10 mouse cellular contexts compared by ENCODE assay signal in genomic region chr5:14953587-14953986, GRCm38 (mm10). TPM values are rescaled to one million over a fixed set of nuclear protein-coding genes. Genes with fewer than 3 reads are reported as not detected.
DNase-seq lines count a peak whose midpoint lies in the region; ATAC-seq and TF ChIP-seq lines count a peak whose summit lies in the region.
"Not testable (repeated sequence)": the region's sequence is repeated elsewhere in the genome, so short reads cannot be mapped to it uniquely, and the experiment has no call there.
"Had no signal": no experiment of that assay in that cellular context is flagged by ENCODE, and none has a peak within 500 bp of the region (broad histone marks: within the 10 kb centered on the region; RNA-seq: fewer than 3 reads in every experiment).

No protein-coding gene starts in this region.

- H3K4me3 ChIP-seq in cortical plate, adult 2 months (ENCODE audit: insufficient read depth, low read length); heart, embryonic 16.5 days (ENCODE audit: low read length); midbrain, embryonic 14.5 days (replicated peaks; ENCODE audit: low read depth, low read length): not testable (repeated sequence)

- H3K4me1 ChIP-seq in cortical plate, adult 2 months (ENCODE audit: control insufficient read depth, insufficient read depth, low read length); heart, embryonic 16.5 days (ENCODE audit: control insufficient read depth, insufficient read depth, low read length); midbrain, embryonic 14.5 days (ENCODE audit: control insufficient read depth, insufficient read depth, low read length): not testable (repeated sequence)

- H3K27ac ChIP-seq in cortical plate, adult 2 months (ENCODE audit: insufficient read depth, low read length) = peak overlapping the region; percentile 46; the same call in 1 of the 2 replicates
- not testable (repeated sequence) for H3K27ac ChIP-seq in heart, embryonic 16.5 days (ENCODE audit: low read length); midbrain, embryonic 14.5 days (replicated peaks; ENCODE audit: low read depth, low read length)

- not testable (repeated sequence) for TF ChIP-seq CTCF in cortical plate, adult 2 months (IDR thresholded peaks at IDR 0.05; ENCODE audit: extremely low read depth, insufficient read depth, low read length)

- H3K9me3 ChIP-seq in heart, embryonic 16.5 days (replicated peaks; ENCODE audit: control insufficient read depth, low read length) = not testable (repeated sequence)
- peaks cover 27% of the 10 kb centered on the region for H3K9me3 ChIP-seq in midbrain, embryonic 14.5 days (ENCODE audit: control insufficient read depth, low read length)

- not testable (repeated sequence) for H3K4me2 ChIP-seq in heart, embryonic 16.5 days (ENCODE audit: low read depth, low read length); midbrain, embryonic 14.5 days (ENCODE audit: low read length)

- not testable (repeated sequence) for H3K27me3 ChIP-seq in heart, embryonic 16.5 days (ENCODE audit: control insufficient read depth, insufficient read depth, low read length); midbrain, embryonic 14.5 days (ENCODE audit: control insufficient read depth, insufficient read depth, low read length)

- DNase-seq in midbrain, embryonic 14.5 days = not testable (repeated sequence)

- H3K36me3 ChIP-seq in heart, embryonic 16.5 days (ENCODE audit: control insufficient read depth, insufficient read depth); midbrain, embryonic 14.5 days (ENCODE audit: control insufficient read depth, insufficient read depth, low read length): not testable (repeated sequence)

- not testable (repeated sequence) for H3K9ac ChIP-seq in heart, embryonic 16.5 days (ENCODE audit: low read length); midbrain, embryonic 14.5 days (replicated peaks; ENCODE audit: low read length)

- 0 out of 2 replicates have a peak, but pooled peaks have one; percentile 55 for ATAC-seq in heart, embryonic 16.5 days (replicated peaks; ENCODE audit: extremely low read depth, insufficient read depth, low FRiP score)
- ATAC-seq in midbrain, embryonic 14.5 days (ENCODE audit: low FRiP score, low TSS enrichment) = peak; percentile 59; the same call in 1 of the 2 replicates

- not testable (repeated sequence) for TF ChIP-seq POLR2A in cortical plate, adult 2 months (IDR thresholded peaks at IDR 0.05; ENCODE audit: extremely low read depth, insufficient read depth, low read length)

RNA-seq across cellular contexts. Expression of gene Speer4e, which starts 15.4 kb away (rescaled TPM):
- not detected in 2 replicates for polyA plus RNA-seq in cortical plate, adult 2 months (2012; rRNA removed)
- not detected in 2 replicates for polyA plus RNA-seq in heart, embryonic 16.5 days (2015; fragmentation: Nextera tagmentation; extraction: Ambion mirVana)
- not detected in 2 replicates for polyA plus RNA-seq in midbrain, embryonic 14.5 days (2014; fragmentation: Nextera tagmentation; extraction: Ambion mirVana)
- polyA plus RNA-seq: activated CD4-positive, CD25-positive, alpha-beta regulatory T cell, adult 4 months; adrenal gland, adult 2 months; brain, embryonic 14.5 days; C2C12; CD4-positive, CD25-positive, alpha-beta regulatory T cell, adult 4 months; G1E; Patski had no signal

RNA-seq across cellular contexts. Expression of gene Gm10354, which starts 25.1 kb away (rescaled TPM):
- not detected in 2 replicates for polyA plus RNA-seq in cortical plate, adult 2 months (2012; rRNA removed)
- not detected in 2 replicates for polyA plus RNA-seq in heart, embryonic 16.5 days (2015; fragmentation: Nextera tagmentation; extraction: Ambion mirVana)
- polyA plus RNA-seq in midbrain, embryonic 14.5 days (2014; fragmentation: Nextera tagmentation; extraction: Ambion mirVana) = not detected in 2 replicates
- polyA plus RNA-seq: activated CD4-positive, CD25-positive, alpha-beta regulatory T cell, adult 4 months; adrenal gland, adult 2 months; brain, embryonic 14.5 days; CD4-positive, CD25-positive, alpha-beta regulatory T cell, adult 4 months; G1E; Patski had no signal

RNA-seq across cellular contexts. Expression of gene Gm9758, which starts 38.9 kb away (rescaled TPM):
- not detected in 2 replicates for polyA plus RNA-seq in cortical plate, adult 2 months (2012; rRNA removed)
- not detected in 2 replicates for polyA plus RNA-seq in heart, embryonic 16.5 days (2015; fragmentation: Nextera tagmentation; extraction: Ambion mirVana)
- polyA plus RNA-seq in midbrain, embryonic 14.5 days (2014; fragmentation: Nextera tagmentation; extraction: Ambion mirVana) = not detected in 2 replicates
- polyA plus RNA-seq: activated CD4-positive, CD25-positive, alpha-beta regulatory T cell, adult 4 months; adrenal gland, adult 2 months; brain, embryonic 14.5 days; C2C12; CD4-positive, CD25-positive, alpha-beta regulatory T cell, adult 4 months; G1E; Patski had no signal
